Mouse (Mus musculus) cerebellum, adult 2 months (tissue): Measurements from ENCODE around the gene Sema5a.

Experiments
- CTCF ChIP-seq: fragments of 200-500 bp; IDR thresholded peaks from 2 replicates; pipeline ENCODE4 v1.5.1; 2011; ENCODE audit warnings: low read depth, mild to moderate bottlenecking, control low read depth, low read length, moderate library complexity, borderline replicate concordance; ENCODE audit not compliant: insufficient read depth
- POLR2A ChIP-seq: fragments of 200-500 bp; IDR thresholded peaks from 2 replicates; pipeline ENCODE4 v1.6.1; 2011; ENCODE audit warnings: low read length, control low read depth, borderline replicate concordance; ENCODE audit not compliant: insufficient read depth

DNA sequence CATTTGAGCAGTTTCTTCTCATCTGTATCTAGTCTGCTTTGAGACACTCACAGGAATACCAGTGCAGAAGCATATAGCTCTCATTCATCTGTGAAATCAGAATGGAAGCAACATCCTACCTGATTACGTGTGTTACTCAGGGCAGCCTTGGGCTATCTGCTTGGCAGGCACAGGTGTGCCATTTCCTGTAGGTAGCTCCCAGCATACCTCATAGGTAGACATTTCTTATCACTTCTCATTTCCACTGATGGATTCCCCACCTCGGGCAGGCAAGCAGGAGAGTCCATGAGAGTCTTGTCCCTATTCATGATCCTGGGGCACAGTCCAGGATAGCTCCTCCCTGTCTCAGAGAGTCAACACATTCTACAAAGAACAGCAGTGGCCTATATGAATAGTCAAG, 381.4 kb downstream of the Sema5a start:
- no peak for TF ChIP-seq CTCF
- TF ChIP-seq POLR2A = no peak
